Mouse (Mus musculus) testis, adult 2 months (tissue): ENCODE results near the gene Eid1.

Experiments used
- CTCF ChIP-seq: fragments of 200-500 bp; IDR thresholded peaks from 2 replicates; pipeline ENCODE4 v1.5.1; 2012; ENCODE audit warnings: low read depth, mild to moderate bottlenecking, inconsistent platforms, low read length, moderate library complexity; ENCODE audit not compliant: control insufficient read depth, insufficient read depth, insufficient replicate concordance
- POLR2A ChIP-seq: fragments of 200-500 bp; IDR thresholded peaks from 2 replicates; pipeline ENCODE4 v1.6.1; 2012; ENCODE audit warnings: low read depth, mild to moderate bottlenecking, inconsistent platforms, low read length, moderate library complexity; ENCODE audit not compliant: control insufficient read depth

DNA sequence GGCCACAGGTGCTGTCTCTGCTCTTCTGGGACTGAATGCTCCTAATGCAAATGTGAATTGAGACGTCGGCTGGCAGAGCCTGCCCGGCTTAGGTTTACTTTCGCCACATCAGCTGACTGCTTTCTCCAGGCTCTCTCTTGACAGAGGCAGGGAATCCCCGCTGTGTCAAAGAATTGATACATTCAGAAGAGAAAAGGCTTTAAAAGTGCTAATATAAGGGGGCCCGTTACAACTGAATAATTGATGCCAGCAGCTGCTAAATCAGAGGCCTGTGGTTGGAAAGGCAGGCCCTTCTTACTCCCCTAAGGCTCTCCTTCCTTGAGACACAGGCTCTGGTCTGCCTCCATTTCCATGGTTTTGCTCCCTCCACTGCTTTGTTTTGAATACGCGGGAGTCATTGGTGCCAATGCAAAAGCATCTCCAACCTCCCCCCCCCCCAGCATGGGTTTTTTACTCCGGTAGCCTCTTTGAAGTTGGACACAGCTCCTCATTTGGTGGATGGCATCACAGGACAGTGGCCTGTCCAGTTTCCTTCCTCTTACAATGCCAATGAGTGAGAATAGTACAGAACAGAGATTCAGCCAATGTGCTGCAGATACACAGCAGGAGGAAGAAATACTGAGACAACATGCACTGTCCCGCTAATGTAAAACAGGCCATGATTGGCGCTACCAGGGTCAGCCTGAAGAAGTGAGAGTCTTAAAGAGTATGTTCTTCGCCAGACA, 32.2 kb downstream of the Eid1 start:
- TF ChIP-seq POLR2A (no peak), CTCF (no peak)
